Mouse (Mus musculus): ENCODE data around the gene Lbhd2. TPM values are rescaled to one million over a fixed set of nuclear protein-coding genes. Genes with fewer than 3 reads are reported as not detected.

The Lbhd2 gene
- polyA plus RNA-seq, 1 experiment from 2014 or later = 0.53 TPM

GRCm38 (mm10) chr12:111434164-111434744, 27.6 kb downstream of the Lbhd2 start:
- Histone ChIP-seq H3K9me3 (no peaks in the 10 kb centered on the region), H3K27me3 (replicated peaks) (peaks cover 89% of the 10 kb centered on the region), H3K4me1 (peaks cover 62% of the 10 kb centered on the region), H3K4me2 (peak overlapping the region; percentile 24), H3K36me3 (no peaks in the 10 kb centered on the region), H3K9ac (no peak overlapping the region), H3K4me3 (no peak overlapping the region), H3K27ac (replicated peaks) (peak overlapping the region; percentile 83)
- ATAC-seq (ENCODE audit: extremely low read depth, insufficient number of reproducible peaks, low FRiP score, low TSS enrichment) = no peak
- 37% methylated on average over 6 of the region's 7 CpGs for WGBS

DNA sequence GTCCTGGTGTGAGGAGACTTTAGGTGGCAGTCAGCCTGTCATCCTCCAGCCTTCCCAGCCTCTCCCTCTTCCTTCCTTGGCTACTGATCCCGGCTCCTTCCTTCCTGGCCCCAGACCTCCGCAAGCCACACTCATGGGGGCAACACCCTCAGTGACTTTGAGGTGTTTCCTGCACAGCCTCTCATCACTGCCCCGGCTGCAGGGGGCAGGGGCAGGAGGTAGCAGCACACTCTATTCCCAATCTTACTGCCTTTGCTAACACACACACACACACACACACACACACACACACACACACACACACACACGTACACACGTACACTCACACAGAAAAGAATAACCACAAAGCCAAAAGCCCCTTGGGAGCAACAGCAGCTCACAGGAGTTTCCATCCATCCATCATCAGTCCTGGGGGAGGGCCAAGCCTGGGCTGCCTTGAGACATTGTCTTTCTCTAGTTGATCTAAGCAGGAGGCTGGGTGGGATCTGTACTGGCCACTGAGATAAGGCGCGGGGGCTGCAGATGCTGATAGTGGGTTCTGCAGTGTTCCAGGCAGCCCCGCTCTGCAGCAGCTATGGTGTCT, 28.2 kb downstream of the Lbhd2 start:
- Histone ChIP-seq H3K36me3 (no peaks in the 10 kb centered on the region), H3K9ac (no peak overlapping the region), H3K27ac (replicated peaks) (peak overlapping the region; percentile 83), H3K4me1 (peaks cover 56% of the 10 kb centered on the region), H3K4me2 (peak overlapping the region; percentile 24), H3K4me3 (no peak overlapping the region), H3K9me3 (no peaks in the 10 kb centered on the region), H3K27me3 (replicated peaks) (peaks cover 91% of the 10 kb centered on the region)
- ATAC-seq (ENCODE audit: extremely low read depth, insufficient number of reproducible peaks, low FRiP score, low TSS enrichment) = peak; percentile 47
- WGBS = 9% methylated on average over 8 of the region's 8 CpGs

- Histone ChIP-seq H3K9ac (no peak overlapping the region), H3K4me2 (no peak overlapping the region), H3K27me3 (replicated peaks) (peaks cover 89% of the 10 kb centered on the region), H3K4me1 (peaks cover 43% of the 10 kb centered on the region), H3K4me3 (no peak overlapping the region), H3K36me3 (no peaks in the 10 kb centered on the region), H3K9me3 (no peaks in the 10 kb centered on the region), H3K27ac (replicated peaks) (no peak overlapping the region)
- no peak for ATAC-seq (ENCODE audit: extremely low read depth, insufficient number of reproducible peaks, low FRiP score, low TSS enrichment)
- WGBS = 87% methylated on average over 3 of the region's 3 CpGs
These were observed 29.6 kb downstream of the Lbhd2 start for GRCm38 (mm10) chr12:111436170-111436569.

DNA sequence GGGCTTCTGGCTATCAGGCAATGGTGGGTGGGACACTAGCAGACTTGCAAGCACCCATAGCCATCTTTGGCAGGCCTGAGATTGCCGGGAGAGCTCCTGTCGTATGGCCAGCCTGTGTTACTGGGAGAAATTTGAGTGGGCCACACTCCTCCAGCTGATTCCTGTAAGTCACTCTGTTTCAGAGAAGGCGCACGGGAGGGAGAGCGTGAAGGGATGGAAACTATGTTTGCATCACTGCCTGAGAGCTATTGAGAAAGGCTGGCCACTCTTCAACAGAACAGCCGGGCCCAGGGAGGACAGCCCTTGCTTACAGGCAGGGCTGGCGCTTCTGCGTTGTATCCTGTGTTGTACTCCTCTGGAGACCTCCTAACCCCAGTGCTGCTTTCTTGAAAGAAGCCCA, 30.0 kb downstream of the Lbhd2 start:
- Histone ChIP-seq H3K36me3 (no peaks in the 10 kb centered on the region), H3K27me3 (replicated peaks) (peaks cover 89% of the 10 kb centered on the region), H3K9me3 (no peaks in the 10 kb centered on the region), H3K9ac (no peak overlapping the region), H3K4me2 (no peak overlapping the region), H3K27ac (replicated peaks) (no peak overlapping the region), H3K4me1 (peaks cover 40% of the 10 kb centered on the region), H3K4me3 (no peak overlapping the region)
- ATAC-seq (ENCODE audit: extremely low read depth, insufficient number of reproducible peaks, low FRiP score, low TSS enrichment) = no peak
- 49% methylated on average over 8 of the region's 8 CpGs for WGBS

- WGBS = 69% methylated on average over 5 of the region's 5 CpGs
- no peak for ATAC-seq (ENCODE audit: extremely low read depth, insufficient number of reproducible peaks, low FRiP score, low TSS enrichment)
- Histone ChIP-seq H3K4me3 (no peak overlapping the region), H3K27ac (replicated peaks) (no peak overlapping the region), H3K27me3 (replicated peaks) (peaks cover 89% of the 10 kb centered on the region), H3K36me3 (no peaks in the 10 kb centered on the region), H3K9ac (no peak overlapping the region), H3K4me1 (peaks cover 40% of the 10 kb centered on the region), H3K4me2 (no peak overlapping the region), H3K9me3 (no peaks in the 10 kb centered on the region)
These were observed 30.8 kb downstream of the Lbhd2 start for GRCm38 (mm10) chr12:111437222-111437900.

DNA sequence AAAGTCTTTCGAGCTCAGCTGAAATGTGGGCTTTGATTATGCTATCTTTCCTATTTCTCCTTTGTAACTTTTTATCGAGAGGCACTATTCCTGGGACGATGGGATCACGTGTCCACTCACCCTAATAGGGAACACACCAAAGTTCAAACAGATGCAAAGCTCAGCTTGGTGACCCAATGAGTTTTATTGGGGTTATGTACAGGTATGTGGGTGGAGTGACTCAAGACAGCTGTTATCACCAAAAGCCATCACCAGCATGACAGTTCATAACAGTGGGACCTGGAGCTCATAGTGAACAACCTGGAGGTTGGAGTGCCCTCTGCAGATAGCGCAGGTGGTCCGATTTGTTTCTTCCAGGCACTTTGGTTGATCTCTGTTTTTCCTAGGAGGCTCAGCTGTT, 32.2 kb downstream of the Lbhd2 start:
- WGBS = 82% methylated on average over 6 of the region's 6 CpGs
- Histone ChIP-seq H3K36me3 (no peaks in the 10 kb centered on the region), H3K4me1 (peaks cover 45% of the 10 kb centered on the region), H3K4me2 (no peak overlapping the region), H3K9me3 (no peaks in the 10 kb centered on the region), H3K4me3 (no peak overlapping the region), H3K27ac (replicated peaks) (no peak overlapping the region), H3K9ac (no peak overlapping the region), H3K27me3 (replicated peaks) (peaks cover 92% of the 10 kb centered on the region)
- no peak for ATAC-seq (ENCODE audit: extremely low read depth, insufficient number of reproducible peaks, low FRiP score, low TSS enrichment)

DNA sequence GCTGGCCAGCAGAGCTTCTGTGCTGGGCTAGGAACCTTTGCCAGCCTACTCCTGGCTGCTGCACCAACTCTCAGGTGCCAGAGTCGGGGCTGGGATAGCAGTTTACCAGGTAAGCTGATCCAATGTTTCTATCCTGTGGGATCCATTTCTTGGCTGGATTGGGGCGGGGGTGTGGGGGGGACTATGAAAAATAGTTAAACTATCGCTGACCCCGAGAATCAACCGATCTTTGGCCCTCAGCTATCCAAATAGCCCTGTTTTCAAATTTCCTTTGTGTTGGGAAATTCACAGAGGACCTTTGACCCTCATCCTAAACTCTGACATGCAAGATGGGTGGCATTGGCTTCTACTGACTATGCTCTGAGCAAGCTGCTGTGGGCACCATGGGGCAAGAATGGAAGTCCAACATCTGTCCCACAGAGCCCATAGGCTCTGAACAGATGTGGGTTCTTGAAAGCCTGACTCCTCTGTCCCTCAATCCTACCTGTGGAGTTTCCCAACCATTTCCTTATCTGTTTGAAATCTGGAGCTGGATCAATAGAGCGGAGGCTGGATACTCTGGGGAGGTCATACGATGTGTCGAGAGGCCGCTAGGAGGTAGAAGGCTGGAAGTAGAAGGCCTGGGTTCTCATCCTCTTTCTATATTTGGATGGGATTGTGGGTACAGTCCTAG, 34.2 kb downstream of the Lbhd2 start:
- Histone ChIP-seq H3K27ac (replicated peaks) (no peak overlapping the region), H3K4me3 (no peak overlapping the region), H3K27me3 (replicated peaks) (peaks cover 98% of the 10 kb centered on the region), H3K9me3 (no peaks in the 10 kb centered on the region), H3K9ac (no peak overlapping the region), H3K4me2 (no peak overlapping the region), H3K36me3 (no peaks in the 10 kb centered on the region), H3K4me1 (peaks cover 42% of the 10 kb centered on the region)
- no peak for ATAC-seq (ENCODE audit: extremely low read depth, insufficient number of reproducible peaks, low FRiP score, low TSS enrichment)
- 91% methylated on average over 9 of the region's 9 CpGs for WGBS

DNA sequence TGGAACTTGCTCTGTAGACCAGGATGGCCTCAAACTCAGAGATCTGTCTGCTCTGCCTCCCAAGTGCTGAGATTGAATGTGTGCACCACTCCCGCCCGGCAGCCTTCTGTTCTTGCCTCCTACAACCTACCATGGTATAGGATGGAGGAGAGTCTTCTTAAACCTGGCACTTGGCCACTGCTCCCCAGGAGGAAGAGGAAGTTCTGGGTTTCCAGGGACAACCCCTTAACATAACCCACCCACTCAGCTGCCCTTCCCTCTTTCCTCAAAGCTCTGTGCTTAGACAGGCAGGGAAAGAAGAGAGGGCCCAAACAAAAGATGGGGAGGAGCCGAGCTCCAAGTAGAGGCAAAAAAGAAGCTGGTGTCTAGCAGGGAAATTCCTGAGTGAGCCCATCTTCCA, 34.9 kb downstream of the Lbhd2 start:
- peaks cover 98% of the 10 kb centered on the region for H3K27me3 ChIP-seq (replicated peaks)
- no peak for ATAC-seq (ENCODE audit: extremely low read depth, insufficient number of reproducible peaks, low FRiP score, low TSS enrichment)

GRCm38 (mm10) chr12:111442309-111443010, 35.9 kb downstream of the Lbhd2 start, which contains the start of gene Tnfaip2:
Gene Tnfaip2 (plus strand): TSS chr12:111442469.
- Histone ChIP-seq H3K4me2 (peak within 1 kb of the TSS; percentile 85), H3K4me1 (peaks cover 47% of the 10 kb centered on the region), H3K27ac (replicated peaks) (peak within 1 kb of the TSS; percentile 13), H3K36me3 (no peaks in the 10 kb centered on the region), H3K27me3 (replicated peaks) (peaks cover 98% of the 10 kb centered on the region), H3K4me3 (peak within 1 kb of the TSS; percentile 56), H3K9me3 (no peaks in the 10 kb centered on the region), H3K9ac (peak within 1 kb of the TSS; percentile 80)
- ATAC-seq (ENCODE audit: extremely low read depth, insufficient number of reproducible peaks, low FRiP score, low TSS enrichment) = peak; percentile 73
- under 1% methylated on average over 48 of the region's 48 CpGs for WGBS

More for the DNA sequence above, 34.9 kb downstream of the Lbhd2 start:
- Histone ChIP-seq H3K9ac (no peak overlapping the region), H3K27ac (replicated peaks) (no peak overlapping the region; the same call in 1 of the 2 replicates), H3K9me3 (no peaks in the 10 kb centered on the region), H3K4me2 (peak overlapping the region; percentile 85; the same call in 1 of the 2 replicates), H3K4me3 (no peak overlapping the region), H3K36me3 (no peaks in the 10 kb centered on the region), H3K4me1 (peaks cover 45% of the 10 kb centered on the region)
- WGBS = 65% methylated on average over 3 of the region's 3 CpGs

GRCm38 (mm10) chr12:111443011-111443870, 36.6 kb downstream of the Lbhd2 start:
- Histone ChIP-seq H3K9me3 (no peaks in the 10 kb centered on the region), H3K4me1 (peaks cover 55% of the 10 kb centered on the region), H3K9ac (peak overlapping the region; percentile 80), H3K36me3 (no peaks in the 10 kb centered on the region), H3K27ac (replicated peaks) (peak overlapping the region; percentile 13; the same call in 1 of the 2 replicates), H3K4me2 (peak overlapping the region; percentile 85), H3K27me3 (replicated peaks) (peaks cover 98% of the 10 kb centered on the region), H3K4me3 (peak overlapping the region; percentile 56)
- no peak for ATAC-seq (ENCODE audit: extremely low read depth, insufficient number of reproducible peaks, low FRiP score, low TSS enrichment)
- WGBS = 21% methylated on average over 15 of the region's 15 CpGs

Measured in heart, embryonic 13.5 days (tissue).